Mouse (Mus musculus) liver, postnatal 0 days (tissue): ENCODE measurements around the gene Spock1.

Experiments
- CTCF ChIP-seq: sonication (generic); IDR thresholded peaks from 2 replicates; pipeline ENCODE4 v1.5.1; 2016; ENCODE audit warnings: antibody characterized with exemption, low read depth
- EP300 ChIP-seq: IDR thresholded peaks from 2 replicates; pipeline ENCODE4 v1.6.1; 2016; ENCODE audit warnings: antibody characterized with exemption, low read depth, mild to moderate bottlenecking

- TF ChIP-seq CTCF (no peak), EP300 (no peak)
Observed at GRCm38 (mm10) chr13:57718087-57718486, 190.0 kb downstream of the Spock1 start.
